Mouse (Mus musculus) stomach, postnatal 0 days (tissue): ENCODE results near the gene 1700028K03Rik.

Experiments used
- CTCF ChIP-seq: IDR thresholded peaks from 2 replicates; pipeline ENCODE4 v1.5.1; 2016; ENCODE audit warnings: antibody characterized with exemption, low read depth, mild to moderate bottlenecking, moderate library complexity
- EP300 ChIP-seq: optimal IDR thresholded peaks from 2 replicates; pipeline ENCODE3; 2016; ENCODE audit warnings: antibody characterized with exemption

DNA sequence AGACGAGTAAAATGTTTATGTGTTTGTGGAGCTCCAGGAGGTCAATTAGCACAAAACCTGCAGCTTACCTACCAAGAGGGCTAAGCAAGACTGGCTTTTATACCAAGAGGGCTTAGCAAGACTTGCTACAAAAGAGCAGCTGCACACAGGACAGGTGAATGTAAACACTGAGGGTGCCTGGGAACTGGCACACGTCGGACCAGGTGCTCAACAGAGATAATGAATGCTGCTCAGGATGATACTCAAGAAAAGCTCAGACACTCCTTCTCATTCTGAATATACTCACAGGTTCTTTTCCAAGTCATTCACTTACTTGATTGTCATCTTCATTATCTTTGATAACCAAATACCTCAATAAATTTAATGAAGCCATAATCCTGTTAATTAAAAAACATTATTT lies 22.5 kb downstream of the 1700028K03Rik start:
- TF ChIP-seq EP300 (no peak), CTCF (no peak)
